14 mouse cellular contexts compared by ENCODE assay signal in the genomic region with DNA sequence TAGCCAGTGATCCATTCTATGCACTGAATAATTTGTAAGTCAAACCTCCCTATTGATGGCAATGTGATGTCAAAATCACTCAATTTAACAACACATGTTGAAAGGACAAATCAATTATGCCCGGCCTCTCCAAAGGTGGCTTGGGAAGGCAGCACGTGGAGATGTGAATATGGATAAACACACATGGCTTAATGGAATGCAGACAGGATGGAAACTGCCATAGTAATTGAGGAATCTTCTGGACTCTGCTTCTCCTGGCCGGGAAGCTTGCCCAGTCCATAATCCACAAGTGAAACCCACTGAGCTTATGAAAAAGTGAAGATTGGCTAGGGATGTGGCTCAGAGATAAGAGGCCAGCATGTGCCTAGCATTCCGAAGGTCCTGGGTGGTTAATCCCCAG.
"Had no signal": no experiment of that assay in that cellular context is flagged by ENCODE, and none has a peak within 500 bp of the region (broad histone marks: within the 10 kb centered on the region; RNA-seq: fewer than 3 reads in every experiment).

No protein-coding gene starts in this region.

- H3K4me2 ChIP-seq: kidney, embryonic 15.5 days; limb, embryonic 13.5 days; liver, embryonic 11.5 days; liver, embryonic 15.5 days; neural tube, embryonic 15.5 days had no signal

- H3K27me3 ChIP-seq: kidney, embryonic 15.5 days; liver, embryonic 15.5 days had no signal

- H3K27ac ChIP-seq: kidney, embryonic 15.5 days; limb, embryonic 13.5 days; liver, embryonic 15.5 days; midbrain, embryonic 10.5 days; neural tube, embryonic 15.5 days had no signal

- H3K9me3 ChIP-seq: kidney, embryonic 15.5 days; limb, embryonic 13.5 days; liver, embryonic 15.5 days; midbrain, embryonic 10.5 days; neural tube, embryonic 15.5 days had no signal

- H3K4me3 ChIP-seq: kidney, embryonic 15.5 days; limb, embryonic 13.5 days; liver, embryonic 15.5 days; midbrain, embryonic 10.5 days; myocyte; neural tube, embryonic 15.5 days had no signal

- H3K4me1 ChIP-seq: liver, embryonic 15.5 days; neural tube, embryonic 15.5 days had no signal

- H3K9ac ChIP-seq: kidney, embryonic 15.5 days; limb, embryonic 13.5 days; liver, embryonic 15.5 days; neural tube, embryonic 15.5 days had no signal

- H3K36me3 ChIP-seq: kidney, embryonic 15.5 days; limb, embryonic 13.5 days; liver, embryonic 15.5 days; midbrain, embryonic 10.5 days; neural tube, embryonic 15.5 days had no signal

- DNase-seq: kidney, postnatal 25 days; lung, adult 2 months; lung, postnatal 36 days; midbrain, embryonic 14.5 days; retina, postnatal 1 day; thymus, postnatal 36 days had no signal

- ATAC-seq: lung, postnatal 0 days had no signal
